Mouse (Mus musculus): ENCODE measurements at regions not wholly inside any gene's neighbourhood (a gene's known extent, or its start where the extent isn't known, plus 50 kb on each side); places are given as distances from the start of the nearest gene placed in this dataset.
"Not testable (repeated sequence)": the region's sequence is repeated elsewhere in the genome, so short reads cannot be mapped to it uniquely, and the experiment has no call there.

DNA sequence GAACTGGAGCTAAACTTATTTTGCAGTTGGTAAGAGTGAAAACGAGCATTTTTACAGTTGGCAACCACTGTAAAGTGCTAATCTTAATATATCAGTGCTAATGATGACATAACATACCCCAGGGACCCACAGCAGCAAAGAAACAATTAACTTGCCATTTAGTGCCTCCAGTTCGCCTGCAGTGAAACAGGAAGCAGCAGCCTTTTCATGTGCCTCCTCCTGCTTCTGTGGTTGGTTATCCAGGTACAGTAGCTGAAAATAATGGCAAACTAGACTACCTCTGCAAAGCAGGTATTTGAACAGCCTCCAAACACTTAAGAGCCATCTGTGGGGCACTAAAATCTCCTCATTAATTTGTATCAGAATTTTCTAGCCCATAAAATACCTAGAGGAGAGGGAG lies 584.8 kb upstream of the Pfkp start:
- no peak for ATAC-seq (ENCODE audit: low FRiP score)
- no peaks in the 10 kb centered on the region for H3K9me3 ChIP-seq
- H3K4me2 ChIP-seq = no peak overlapping the region
- 33% methylated on average over 2 of the region's 2 CpGs for WGBS
- H3K27me3 ChIP-seq = no peaks in the 10 kb centered on the region
- H3K4me3 ChIP-seq = no peak overlapping the region
- H3K36me3 ChIP-seq = no peaks in the 10 kb centered on the region
- no peak overlapping the region for H3K27ac ChIP-seq
- no peaks in the 10 kb centered on the region for H3K4me1 ChIP-seq (replicated peaks)
- H3K9ac ChIP-seq = no peak overlapping the region

DNA sequence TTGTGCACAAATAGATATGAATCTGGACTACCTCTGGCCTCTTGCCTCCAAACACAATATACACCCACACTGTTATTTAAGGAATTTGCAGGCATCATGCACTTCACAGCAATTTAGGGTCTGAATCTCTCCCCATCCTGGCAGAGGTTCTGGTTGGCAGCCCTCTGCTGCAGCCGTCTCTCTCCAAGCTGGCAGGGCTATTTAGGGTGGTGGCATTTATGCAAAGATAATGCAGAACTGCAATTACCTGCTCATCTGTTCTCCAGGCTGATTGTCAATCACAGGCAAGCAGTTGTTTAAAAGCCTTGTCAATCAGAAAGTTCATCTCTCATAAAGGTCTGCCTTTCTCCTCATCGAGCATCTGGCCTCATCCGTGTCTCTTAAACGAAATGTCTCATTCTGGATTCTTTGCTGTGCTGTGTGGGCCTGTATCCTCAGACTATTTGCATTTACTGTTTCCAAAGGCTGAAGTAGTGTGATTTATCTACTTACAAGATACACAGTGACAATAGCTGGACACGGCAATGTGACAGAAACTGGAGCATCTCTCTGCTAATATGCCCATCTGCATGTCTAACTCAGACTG lies 558.1 kb upstream of the Pfkp start:
- H3K27me3 ChIP-seq = no peaks in the 10 kb centered on the region
- ATAC-seq (ENCODE audit: low FRiP score) = no peak
- no peaks in the 10 kb centered on the region for H3K36me3 ChIP-seq
- WGBS = 70% methylated on average over 5 of the region's 5 CpGs
- H3K9me3 ChIP-seq = no peaks in the 10 kb centered on the region
- H3K27ac ChIP-seq = no peak overlapping the region
- no peak overlapping the region for H3K9ac ChIP-seq
- H3K4me2 ChIP-seq = no peak overlapping the region
- H3K4me3 ChIP-seq = no peak overlapping the region
- no peaks in the 10 kb centered on the region for H3K4me1 ChIP-seq (replicated peaks)

DNA sequence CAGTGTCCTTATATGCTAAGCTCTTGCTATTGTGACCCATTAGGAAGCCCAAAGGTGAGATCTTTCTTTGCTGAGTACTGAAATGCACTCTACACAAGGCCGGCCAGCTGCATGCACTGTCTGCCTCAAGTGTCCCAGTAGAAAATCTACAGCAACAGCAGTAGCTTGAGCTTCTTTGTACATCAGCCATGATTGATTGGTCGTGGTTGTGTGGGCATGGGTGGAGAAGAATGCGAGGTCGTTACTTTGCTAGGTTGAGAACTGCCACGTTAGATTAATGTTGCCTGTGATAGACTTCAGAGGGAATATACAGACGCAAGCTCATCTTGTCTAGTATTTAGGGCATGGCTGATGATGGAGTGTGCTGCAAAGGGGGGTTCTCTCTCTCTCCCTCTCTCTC lies 547.4 kb upstream of the Pfkp start:
- Histone ChIP-seq H3K9ac (no peak overlapping the region), H3K4me3 (no peak overlapping the region), H3K4me1 (replicated peaks) (no peaks in the 10 kb centered on the region), H3K27ac (no peak overlapping the region), H3K27me3 (no peaks in the 10 kb centered on the region), H3K9me3 (no peaks in the 10 kb centered on the region), H3K36me3 (no peaks in the 10 kb centered on the region), H3K4me2 (no peak overlapping the region)
- WGBS = 46% methylated on average over 6 of the region's 6 CpGs
- ATAC-seq (ENCODE audit: low FRiP score) = no peak

DNA sequence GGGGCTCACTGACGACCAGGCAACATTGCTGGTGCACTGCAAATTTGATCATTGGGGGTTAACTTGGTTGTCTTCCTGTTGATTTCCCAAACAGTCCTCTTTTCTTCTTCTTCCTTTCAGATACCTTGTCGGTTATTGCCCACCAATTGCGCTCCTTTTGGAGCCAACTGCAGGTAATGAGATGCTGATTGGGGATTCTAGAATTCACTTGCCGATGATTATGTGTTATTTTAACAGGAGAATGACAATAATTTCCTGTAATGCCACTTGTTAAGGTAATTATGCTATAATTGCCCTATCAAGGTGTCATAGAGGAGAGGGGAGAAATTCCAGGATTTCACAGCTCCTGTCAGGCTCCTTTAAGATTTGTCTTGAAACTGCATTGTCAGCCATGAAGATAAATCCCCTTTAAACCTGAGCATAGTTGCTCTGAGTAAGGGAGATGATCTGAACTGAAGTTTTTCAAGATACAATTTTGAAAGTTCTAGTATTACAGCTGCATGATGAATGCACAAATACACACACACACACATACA lies 533.7 kb upstream of the Pfkp start:
- no peak overlapping the region for H3K4me2 ChIP-seq
- no peaks in the 10 kb centered on the region for H3K9me3 ChIP-seq
- no peaks in the 10 kb centered on the region for H3K27me3 ChIP-seq
- no peaks in the 10 kb centered on the region for H3K4me1 ChIP-seq (replicated peaks)
- ATAC-seq (ENCODE audit: low FRiP score) = no peak
- no peak overlapping the region for H3K4me3 ChIP-seq
- no peak overlapping the region for H3K9ac ChIP-seq
- 76% methylated on average over 4 of the region's 4 CpGs for WGBS
- no peaks in the 10 kb centered on the region for H3K36me3 ChIP-seq
- no peak overlapping the region for H3K27ac ChIP-seq

GRCm38 (mm10) chr13:7175561-7176160 lies 527.1 kb upstream of the Pfkp start:
- Histone ChIP-seq H3K27ac (no peak overlapping the region), H3K27me3 (no peaks in the 10 kb centered on the region), H3K36me3 (no peaks in the 10 kb centered on the region), H3K9me3 (peaks cover 8% of the 10 kb centered on the region; the same call in 1 of the 2 replicates), H3K4me1 (replicated peaks) (no peaks in the 10 kb centered on the region), H3K4me2 (no peak overlapping the region), H3K9ac (no peak overlapping the region), H3K4me3 (no peak overlapping the region)
- no peak for ATAC-seq (ENCODE audit: low FRiP score)
- WGBS = 81% methylated on average over 9 of the region's 9 CpGs

DNA sequence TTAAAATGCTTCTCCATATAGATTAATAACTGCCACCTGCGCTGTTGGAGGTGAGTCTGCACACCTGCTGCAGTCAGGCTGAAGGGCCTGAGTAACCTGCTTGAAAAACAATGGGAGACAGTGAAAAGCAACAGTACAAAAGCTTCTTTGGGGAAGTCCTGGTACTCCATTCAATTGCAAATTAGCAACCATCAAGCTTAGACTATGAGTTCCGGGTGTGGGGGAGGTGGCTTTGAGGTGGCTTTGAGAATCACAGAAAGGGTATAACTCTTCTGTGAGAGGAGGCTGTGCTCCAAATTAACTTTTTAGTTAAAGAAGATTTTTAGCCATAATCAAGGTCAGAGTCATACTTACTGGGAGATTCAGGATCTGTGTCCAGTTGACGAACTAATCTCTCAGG lies 521.5 kb upstream of the Pfkp start:
- H3K4me2 ChIP-seq; ATAC-seq (ENCODE audit: low FRiP score); H3K27ac ChIP-seq; H3K27me3 ChIP-seq; H3K4me1 ChIP-seq (replicated peaks); H3K9me3 ChIP-seq; H3K9ac ChIP-seq; H3K36me3 ChIP-seq; H3K4me3 ChIP-seq: not testable (repeated sequence)
- WGBS = 74% methylated on average over 3 of the region's 3 CpGs

- H3K9me3 ChIP-seq = no peaks in the 10 kb centered on the region
- H3K36me3 ChIP-seq = no peaks in the 10 kb centered on the region
- H3K4me1 ChIP-seq (replicated peaks) = no peaks in the 10 kb centered on the region
- H3K4me3 ChIP-seq = no peak overlapping the region
- no peak overlapping the region for H3K9ac ChIP-seq
- WGBS = 79% methylated on average over 4 of the region's 4 CpGs
- ATAC-seq (ENCODE audit: low FRiP score) = 0 out of 2 replicates have a peak, but pooled peaks have one; percentile 13
- H3K27me3 ChIP-seq = no peaks in the 10 kb centered on the region
- H3K4me2 ChIP-seq = no peak overlapping the region
- H3K27ac ChIP-seq = no peak overlapping the region
Observed at GRCm38 (mm10) chr13:7146337-7146736, 497.8 kb upstream of the Pfkp start.

DNA sequence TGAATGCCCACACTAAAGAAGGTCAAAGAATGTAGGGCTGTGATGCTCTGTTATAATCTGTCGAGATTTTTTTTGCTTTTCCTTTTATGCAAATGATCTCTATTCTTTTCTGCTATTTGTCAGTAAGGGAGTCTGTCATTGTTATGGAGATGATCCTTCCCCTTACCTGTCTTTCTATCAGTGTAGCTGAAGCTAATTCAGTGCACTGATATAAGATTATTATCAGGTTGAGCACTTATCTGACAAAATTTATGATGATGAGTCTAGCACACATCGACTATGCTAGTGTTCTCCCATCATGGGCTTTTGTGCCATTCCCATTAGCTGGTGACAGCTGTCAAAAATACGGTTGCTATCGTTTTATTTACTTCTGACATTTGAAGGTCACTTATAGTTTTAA lies 462.0 kb upstream of the Pfkp start:
- H3K9me3 ChIP-seq = no peaks in the 10 kb centered on the region
- no peaks in the 10 kb centered on the region for H3K36me3 ChIP-seq
- H3K27ac ChIP-seq = no peak overlapping the region
- 69% methylated on average over 4 of the region's 4 CpGs for WGBS
- no peak overlapping the region for H3K4me2 ChIP-seq
- no peak overlapping the region for H3K4me3 ChIP-seq
- ATAC-seq (ENCODE audit: low FRiP score) = no peak
- no peaks in the 10 kb centered on the region for H3K27me3 ChIP-seq
- H3K9ac ChIP-seq = no peak overlapping the region
- no peaks in the 10 kb centered on the region for H3K4me1 ChIP-seq (replicated peaks)

DNA sequence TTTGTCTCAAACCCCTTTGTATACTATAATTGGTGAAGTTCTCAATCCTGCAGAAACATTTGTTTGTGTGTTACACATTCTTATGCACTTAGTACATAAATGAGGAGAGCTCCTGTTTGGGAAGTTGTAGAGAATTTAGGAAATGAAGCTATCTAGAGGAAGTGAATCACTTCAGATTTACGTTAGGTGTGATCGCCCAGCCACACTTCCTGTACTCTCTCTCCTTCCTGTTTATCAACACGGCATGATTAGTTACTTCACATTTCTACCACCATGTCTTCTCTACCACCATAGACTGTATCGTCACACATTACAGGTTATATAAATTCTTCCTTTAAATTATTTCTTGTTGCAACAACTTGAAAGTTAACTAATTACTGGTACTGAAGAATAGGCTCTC lies 454.7 kb upstream of the Pfkp start:
- no peak overlapping the region for H3K4me2 ChIP-seq
- H3K4me3 ChIP-seq = no peak overlapping the region
- WGBS = 94% methylated on average over 4 of the region's 4 CpGs
- H3K27me3 ChIP-seq = no peaks in the 10 kb centered on the region
- no peak for ATAC-seq (ENCODE audit: low FRiP score)
- H3K36me3 ChIP-seq = no peaks in the 10 kb centered on the region
- H3K4me1 ChIP-seq (replicated peaks) = no peaks in the 10 kb centered on the region
- H3K9me3 ChIP-seq = no peaks in the 10 kb centered on the region
- H3K27ac ChIP-seq = no peak overlapping the region
- no peak overlapping the region for H3K9ac ChIP-seq

DNA sequence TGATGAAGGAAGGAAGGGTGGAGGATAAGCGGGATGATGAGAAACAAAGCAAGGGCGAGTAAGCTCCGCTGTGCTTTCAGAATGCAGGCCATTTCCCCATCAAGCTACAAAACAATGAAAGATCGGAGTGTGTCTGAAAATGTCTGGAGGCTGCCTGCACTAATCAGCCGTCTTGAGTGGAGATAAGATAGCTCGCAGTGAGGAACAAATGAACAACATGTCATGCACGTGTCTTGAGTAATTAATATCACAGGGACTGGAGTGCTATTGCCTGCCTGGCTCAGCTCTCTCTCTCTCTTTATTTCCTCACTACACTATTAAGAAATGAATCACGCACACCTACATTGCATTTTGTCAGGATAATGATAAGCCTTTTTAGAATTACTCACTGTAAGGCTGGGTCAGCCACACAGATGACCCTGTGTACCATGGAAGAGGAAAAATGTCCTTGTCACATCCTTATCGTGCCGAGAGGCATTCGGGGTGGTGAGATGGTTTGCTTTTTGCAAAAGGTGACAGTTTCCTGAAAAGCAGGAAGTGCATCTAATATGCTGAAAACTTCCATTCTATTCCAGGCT lies 444.6 kb upstream of the Pfkp start:
- H3K4me1 ChIP-seq (replicated peaks) = no peaks in the 10 kb centered on the region
- H3K4me3 ChIP-seq = no peak overlapping the region
- 62% methylated on average over 11 of the region's 11 CpGs for WGBS
- H3K27ac ChIP-seq = peak overlapping the region; percentile 63
- H3K4me2 ChIP-seq = no peak overlapping the region
- no peak overlapping the region for H3K9ac ChIP-seq
- ATAC-seq (ENCODE audit: low FRiP score) = peak; percentile 87
- no peaks in the 10 kb centered on the region for H3K9me3 ChIP-seq
- no peaks in the 10 kb centered on the region for H3K36me3 ChIP-seq
- no peaks in the 10 kb centered on the region for H3K27me3 ChIP-seq

GRCm38 (mm10) chr13:7090916-7091315 lies 442.3 kb upstream of the Pfkp start:
- 88% methylated on average over 2 of the region's 2 CpGs for WGBS
- no peak overlapping the region for H3K9ac ChIP-seq
- no peak overlapping the region for H3K4me2 ChIP-seq
- ATAC-seq (ENCODE audit: low FRiP score) = no peak
- no peak overlapping the region for H3K27ac ChIP-seq
- no peak overlapping the region for H3K4me3 ChIP-seq
- no peaks in the 10 kb centered on the region for H3K9me3 ChIP-seq
- H3K4me1 ChIP-seq (replicated peaks) = no peaks in the 10 kb centered on the region
- no peaks in the 10 kb centered on the region for H3K36me3 ChIP-seq
- H3K27me3 ChIP-seq = no peaks in the 10 kb centered on the region

GRCm38 (mm10) chr13:7066211-7066610 lies 417.6 kb upstream of the Pfkp start:
- Histone ChIP-seq H3K9ac (no peak overlapping the region), H3K4me3 (no peak overlapping the region), H3K27ac (0 out of 2 replicates have a peak overlapping the region, but pooled peaks have one; percentile 12), H3K27me3 (no peaks in the 10 kb centered on the region), H3K36me3 (no peaks in the 10 kb centered on the region), H3K9me3 (no peaks in the 10 kb centered on the region), H3K4me2 (no peak overlapping the region), H3K4me1 (replicated peaks) (no peaks in the 10 kb centered on the region; the same call in 1 of the 2 replicates)
- 62% methylated on average over 3 of the region's 3 CpGs for WGBS
- peak; percentile 59; the same call in 1 of the 2 replicates for ATAC-seq (ENCODE audit: low FRiP score)

GRCm38 (mm10) chr13:7063717-7064116 lies 415.1 kb upstream of the Pfkp start:
- no peak overlapping the region for H3K4me2 ChIP-seq
- 74% methylated on average over 3 of the region's 3 CpGs for WGBS

More at GRCm38 (mm10) chr13:7063717-7064116, 415.1 kb upstream of the Pfkp start:
- Histone ChIP-seq H3K27ac (no peak overlapping the region), H3K36me3 (no peaks in the 10 kb centered on the region), H3K27me3 (no peaks in the 10 kb centered on the region), H3K4me3 (no peak overlapping the region), H3K9ac (no peak overlapping the region), H3K4me1 (replicated peaks) (no peaks in the 10 kb centered on the region; the same call in 1 of the 2 replicates), H3K9me3 (no peaks in the 10 kb centered on the region)
- ATAC-seq (ENCODE audit: low FRiP score) = no peak

Measured in hindbrain, embryonic 13.5 days (tissue).